Mouse (Mus musculus) embryo, embryonic 11.5 days (tissue): ENCODE data around the gene Mak.

Source experiments
- DNase-seq: peaks from one replicate; pipeline ENCODE4 v3.0.0-alpha.2; 2012; ENCODE audit warnings: low read depth, low spot score

Mak gene

GRCm38 (mm10) chr13:41079421-41079780, at the start of gene Mak:
Gene Mak, minus strand, starts transcription at chr13:41079706.
- peak; percentile 69 for DNase-seq

GRCm38 (mm10) chr13:41129061-41129460, 49.6 kb upstream of the Mak start:
- no peak for DNase-seq

GRCm38 (mm10) chr13:41128326-41128725, 48.8 kb upstream of the Mak start:
- no peak for DNase-seq

- no peak for DNase-seq
These were observed 44.2 kb upstream of the Mak start for GRCm38 (mm10) chr13:41123666-41124225.

- no peak for DNase-seq
These were observed 39.8 kb upstream of the Mak start for GRCm38 (mm10) chr13:41119152-41119945.

- no peak for DNase-seq
These were observed 34.4 kb upstream of the Mak start, which contains the start of gene Sycp2l for GRCm38 (mm10) chr13:41113940-41114339. Gene Sycp2l, plus strand, starts transcription at chr13:41114307.

- DNase-seq, result no peak
These were observed 31.4 kb upstream of the Mak start, which contains the start of gene Gcm2 for GRCm38 (mm10) chr13:41110935-41111334. Gene Gcm2, minus strand, starts transcription at chr13:41111035.

- DNase-seq, result no peak
These were observed 26.0 kb upstream of the Mak start for GRCm38 (mm10) chr13:41105541-41105940.

GRCm38 (mm10) chr13:41103841-41104525, 24.5 kb upstream of the Mak start:
- DNase-seq, result no peak

- no peak for DNase-seq
These were observed 20.5 kb upstream of the Mak start for GRCm38 (mm10) chr13:41100031-41100430.

GRCm38 (mm10) chr13:41098325-41098724, 18.8 kb upstream of the Mak start:
- DNase-seq, result no peak

GRCm38 (mm10) chr13:41097324-41098058, 18.0 kb upstream of the Mak start:
- DNase-seq, result no peak

GRCm38 (mm10) chr13:41094160-41094559, 14.7 kb upstream of the Mak start:
- DNase-seq, result no peak

GRCm38 (mm10) chr13:41091271-41091670, 11.8 kb upstream of the Mak start:
- no peak for DNase-seq

GRCm38 (mm10) chr13:41088746-41089145, 9.2 kb upstream of the Mak start:
- DNase-seq, result no peak

- DNase-seq, result no peak
These were observed 5.6 kb upstream of the Mak start for GRCm38 (mm10) chr13:41085140-41085539.

- DNase-seq, result no peak
These were observed 5.0 kb upstream of the Mak start for GRCm38 (mm10) chr13:41084521-41084920.

- no peak for DNase-seq
These were observed 1.2 kb upstream of the Mak start for GRCm38 (mm10) chr13:41080700-41081099.

- DNase-seq, result no peak
These were observed 353 bp upstream of the Mak start for GRCm38 (mm10) chr13:41079859-41080258.

GRCm38 (mm10) chr13:41078690-41079420, 651 bp downstream of the Mak start:
- no peak for DNase-seq

GRCm38 (mm10) chr13:41077921-41078320, 1.6 kb downstream of the Mak start:
- DNase-seq, result no peak
